Mouse (Mus musculus) thymus, postnatal 14 days (tissue): ENCODE data around the gene Xpnpep3.
"Not testable (repeated sequence)": the region's sequence is repeated elsewhere in the genome, so short reads cannot be mapped to it uniquely, and the experiment has no call there.

Source experiments
- DNase-seq: peaks from one replicate; pipeline ENCODE4 v3.0.0; 2021

The Xpnpep3 gene

GRCm38 (mm10) chr15:81405008-81405407, 5.1 kb downstream of the Xpnpep3 start:
- no peak for DNase-seq

- DNase-seq = no peak
Measured at GRCm38 (mm10) chr15:81408199-81408598, 8.3 kb downstream of the Xpnpep3 start, which contains the start of gene Dnajb7. Gene Dnajb7 (minus strand): TSS chr15:81408299.

- DNase-seq = peak; percentile 54
Measured at GRCm38 (mm10) chr15:81416763-81417310, 16.9 kb downstream of the Xpnpep3 start.

- no peak for DNase-seq
Measured at GRCm38 (mm10) chr15:81418065-81418464, 18.1 kb downstream of the Xpnpep3 start.

- DNase-seq = no peak
Measured at GRCm38 (mm10) chr15:81421454-81421853, 21.5 kb downstream of the Xpnpep3 start.

GRCm38 (mm10) chr15:81422156-81422681, 22.3 kb downstream of the Xpnpep3 start:
- no peak for DNase-seq

GRCm38 (mm10) chr15:81425311-81425710, 25.4 kb downstream of the Xpnpep3 start:
- no peak for DNase-seq

GRCm38 (mm10) chr15:81427947-81428346, 28.0 kb downstream of the Xpnpep3 start:
- no peak for DNase-seq

- DNase-seq = no peak
Measured at GRCm38 (mm10) chr15:81431195-81431594, 31.3 kb downstream of the Xpnpep3 start.

- DNase-seq = no peak
Measured at GRCm38 (mm10) chr15:81438345-81438744, 38.4 kb downstream of the Xpnpep3 start.

- no peak for DNase-seq
Measured at GRCm38 (mm10) chr15:81439236-81439635, 39.3 kb downstream of the Xpnpep3 start.

GRCm38 (mm10) chr15:81448463-81448862, 48.5 kb downstream of the Xpnpep3 start:
- peak; percentile 71 for DNase-seq

- no peak for DNase-seq
Measured at GRCm38 (mm10) chr15:81461523-81461922, 61.6 kb downstream of the Xpnpep3 start.

GRCm38 (mm10) chr15:81465016-81465660, 65.2 kb downstream of the Xpnpep3 start:
- no peak for DNase-seq

GRCm38 (mm10) chr15:81465901-81466737, 66.2 kb downstream of the Xpnpep3 start, which contains the start of gene Rbx1:
Gene Rbx1 (plus strand): TSS chr15:81466296.
- peak; percentile 100 for DNase-seq

GRCm38 (mm10) chr15:81466738-81467113, 66.8 kb downstream of the Xpnpep3 start:
- DNase-seq = no peak

- DNase-seq = no peak
Measured at GRCm38 (mm10) chr15:81470735-81471134, 70.8 kb downstream of the Xpnpep3 start.

GRCm38 (mm10) chr15:81472256-81472655, 72.3 kb downstream of the Xpnpep3 start:
- DNase-seq = no peak

GRCm38 (mm10) chr15:81475654-81476053, 75.7 kb downstream of the Xpnpep3 start:
- DNase-seq = peak; percentile 55

- DNase-seq = no peak
Measured at GRCm38 (mm10) chr15:81476597-81476996, 76.7 kb downstream of the Xpnpep3 start.

GRCm38 (mm10) chr15:81479446-81480213, 79.7 kb downstream of the Xpnpep3 start:
- DNase-seq = no peak

GRCm38 (mm10) chr15:81480284-81480683, 80.3 kb downstream of the Xpnpep3 start:
- DNase-seq = not testable (repeated sequence)

- peak; percentile 50 for DNase-seq
Measured at GRCm38 (mm10) chr15:81480977-81481379, 81.0 kb downstream of the Xpnpep3 start.
